Mouse (Mus musculus): ENCODE measurements around the gene Ace. TPM values are rescaled to one million over a fixed set of nuclear protein-coding genes. Genes with fewer than 3 reads are reported as not detected.

Gene Ace
- total RNA-seq, 2 experiments from 2014 or later, result 9.1 to 13.0 TPM

DNA sequence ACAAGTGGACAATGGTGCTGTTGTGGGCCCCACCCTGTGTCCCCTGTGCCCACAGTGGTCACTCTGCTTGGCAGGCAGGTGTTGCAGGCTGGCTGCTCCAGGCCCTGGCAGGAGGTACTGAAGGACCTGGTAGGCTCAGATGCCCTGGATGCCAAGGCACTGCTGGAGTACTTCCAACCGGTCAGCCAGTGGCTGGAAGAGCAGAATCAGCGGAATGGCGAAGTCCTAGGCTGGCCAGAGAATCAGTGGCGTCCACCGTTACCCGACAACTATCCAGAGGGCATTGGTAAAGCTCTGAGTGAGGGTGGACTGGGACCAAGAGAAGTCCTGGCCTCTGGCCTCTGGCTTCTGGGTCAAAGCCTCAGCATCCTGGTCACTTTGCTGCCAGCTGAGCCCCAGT lies 6.8 kb downstream of the Ace start:
- no peak for TF ChIP-seq CTCF (IDR thresholded peaks at IDR 0.05)
- Histone ChIP-seq H3K27ac (no peak overlapping the region), H3K4me3 (no peak overlapping the region)
- intact Hi-C loops (cut with DNase I), result no loop called here
- DNase-seq (ENCODE audit: extremely low spot score in 1 of 2, low spot score in 2 of 2), result no peak

DNA sequence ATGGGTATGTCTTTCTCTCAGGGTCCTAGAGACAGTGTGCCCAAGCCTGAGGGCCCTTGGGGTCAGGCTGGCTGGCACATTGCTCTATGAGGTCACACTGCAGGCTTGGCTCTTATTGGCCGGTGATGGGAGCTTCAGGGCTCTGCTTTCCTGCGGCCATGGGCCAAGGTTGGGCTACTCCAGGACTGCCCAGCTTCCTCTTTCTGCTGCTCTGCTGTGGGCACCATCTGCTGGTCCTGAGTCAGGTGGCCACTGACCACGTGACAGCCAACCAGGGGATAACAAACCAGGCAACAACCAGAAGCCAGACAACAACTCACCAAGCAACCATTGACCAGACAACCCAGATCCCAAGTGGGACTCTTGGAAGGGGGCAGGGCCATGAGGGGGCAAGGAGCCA lies 7.3 kb downstream of the Ace start:
- no peak for DNase-seq (ENCODE audit: extremely low spot score in 1 of 2, low spot score in 2 of 2)

DNA sequence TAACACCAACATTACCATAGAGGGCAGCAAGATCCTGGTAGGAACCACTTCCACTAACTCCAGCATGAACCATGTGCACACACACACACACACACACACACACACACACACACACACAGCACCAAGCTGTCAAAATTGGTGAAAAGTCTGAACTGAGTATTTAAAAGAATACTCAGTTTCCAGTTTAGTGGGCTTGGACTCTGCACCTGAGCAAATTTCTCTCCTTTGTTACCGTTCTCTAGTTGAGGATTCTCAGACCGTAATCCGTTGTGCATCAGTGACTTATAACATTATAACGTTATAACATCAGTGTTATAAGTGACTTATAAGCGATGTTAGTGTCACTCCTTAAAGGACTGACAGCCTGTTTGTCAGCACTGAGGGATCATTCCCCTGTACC lies 7.9 kb downstream of the Ace start:
- no peak for TF ChIP-seq CTCF (IDR thresholded peaks at IDR 0.05)
- intact Hi-C loops (cut with DNase I), result no loop called here
- no peak overlapping the region for H3K4me3 ChIP-seq
- no peak for DNase-seq (ENCODE audit: extremely low spot score in 1 of 2, low spot score in 2 of 2)
- H3K27ac ChIP-seq, result no peak overlapping the region

More for the DNA sequence above, 7.3 kb downstream of the Ace start:
- intact Hi-C loops (cut with DNase I), result no loop called here
- no peak for TF ChIP-seq CTCF (IDR thresholded peaks at IDR 0.05)
- Histone ChIP-seq H3K4me3 (no peak overlapping the region), H3K27ac (no peak overlapping the region)

DNA sequence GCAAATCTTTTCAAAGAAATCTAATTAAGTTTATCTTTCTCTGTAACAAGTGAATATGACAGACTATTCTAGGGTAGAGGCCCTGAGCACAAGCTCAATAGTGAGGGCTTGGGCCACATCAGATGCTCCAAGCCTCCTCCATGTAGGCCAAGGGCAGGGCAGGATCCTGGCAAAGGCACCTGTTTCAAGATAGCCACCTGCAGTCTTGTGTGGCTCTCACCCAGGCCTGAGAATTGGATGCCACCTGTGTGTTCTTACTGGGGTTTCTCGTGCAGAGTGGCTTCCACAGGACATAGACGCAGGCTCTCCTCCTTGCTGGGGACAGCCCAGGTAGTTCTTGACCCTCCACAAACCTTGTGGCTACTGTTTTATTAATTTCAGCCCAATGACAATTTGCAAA lies 10.5 kb downstream of the Ace start:
- no peak for DNase-seq (ENCODE audit: extremely low spot score in 1 of 2, low spot score in 2 of 2)
- no peak for TF ChIP-seq CTCF (IDR thresholded peaks at IDR 0.05)
- intact Hi-C loops (cut with DNase I), result no loop called here

DNA sequence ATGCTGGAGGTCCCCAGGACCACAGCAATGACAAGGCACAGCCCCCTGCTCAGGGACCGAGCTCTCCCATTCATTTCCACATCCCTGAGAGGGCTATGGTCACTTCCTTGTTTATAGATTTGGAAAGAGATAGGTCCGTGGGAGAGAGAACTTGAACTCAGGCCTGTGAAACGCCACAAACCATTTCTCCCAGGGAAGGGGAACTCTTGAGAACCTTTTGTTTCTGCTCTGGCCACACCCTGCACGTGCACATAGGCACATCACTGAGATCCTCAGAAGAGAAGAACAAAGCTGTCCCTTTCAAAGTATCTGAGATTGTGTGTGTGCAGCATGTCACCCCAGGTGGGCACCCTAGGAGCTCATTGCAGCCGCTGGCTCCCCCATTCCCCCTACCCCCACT lies 10.9 kb downstream of the Ace start:
- Histone ChIP-seq H3K4me3 (no peak overlapping the region), H3K27ac (no peak overlapping the region)
- intact Hi-C loops (cut with DNase I), result no loop called here
- DNase-seq (ENCODE audit: extremely low spot score in 1 of 2, low spot score in 2 of 2), result no peak
- no peak for TF ChIP-seq CTCF (IDR thresholded peaks at IDR 0.05)

More for the DNA sequence above, 10.5 kb downstream of the Ace start:
- H3K27ac ChIP-seq, result no peak overlapping the region
- H3K4me3 ChIP-seq, result no peak overlapping the region

DNA sequence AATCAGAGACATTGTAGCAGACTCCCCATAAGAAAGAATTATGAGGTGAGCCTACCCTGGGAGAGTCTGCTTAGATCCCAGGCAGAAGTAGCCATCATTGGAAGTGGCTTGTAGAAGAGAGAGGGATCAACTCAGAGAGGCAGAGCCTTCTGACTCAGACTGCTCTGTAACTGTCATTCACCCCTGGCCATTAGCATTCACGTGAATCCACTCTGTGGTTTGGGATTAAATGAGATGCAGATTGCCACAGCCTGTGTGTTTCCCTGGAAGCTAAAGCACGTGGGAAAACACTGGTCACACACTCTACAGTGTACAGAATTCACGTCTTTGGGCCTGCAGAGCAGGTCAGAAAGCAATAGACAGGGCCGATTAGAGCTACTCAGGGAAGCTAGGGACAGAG lies 16.7 kb downstream of the Ace start:
- no peak for DNase-seq (ENCODE audit: extremely low spot score in 1 of 2, low spot score in 2 of 2)
- Histone ChIP-seq H3K27ac (no peak overlapping the region), H3K4me3 (no peak overlapping the region)
- TF ChIP-seq CTCF (IDR thresholded peaks at IDR 0.05), result no peak
- intact Hi-C loops (cut with DNase I), result no loop called here

DNA sequence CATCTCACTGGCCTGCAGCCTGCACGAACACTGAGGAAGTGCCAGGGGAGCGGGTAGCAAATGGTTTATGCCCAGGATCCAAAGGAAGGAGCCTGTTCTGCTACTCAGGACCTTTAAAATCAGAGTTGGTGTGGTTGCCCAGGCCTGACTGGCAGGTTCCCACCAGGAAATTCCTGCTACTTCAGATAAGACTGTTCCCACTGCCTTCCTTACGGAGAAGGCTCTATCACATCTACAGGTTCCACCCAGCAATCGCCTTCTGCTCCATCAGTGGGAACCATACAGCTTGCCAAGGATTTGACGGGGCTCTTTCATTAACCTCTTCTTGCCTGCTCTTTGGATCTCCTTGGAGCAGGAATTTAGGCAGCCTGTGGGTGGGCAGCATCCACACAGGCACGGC lies 19.7 kb downstream of the Ace start:
- Histone ChIP-seq H3K27ac (no peak overlapping the region), H3K4me3 (no peak overlapping the region)
- DNase-seq (ENCODE audit: extremely low spot score in 1 of 2, low spot score in 2 of 2), result no peak
- TF ChIP-seq CTCF (IDR thresholded peaks at IDR 0.05), result no peak
- intact Hi-C loops (cut with DNase I), result no loop called here

DNA sequence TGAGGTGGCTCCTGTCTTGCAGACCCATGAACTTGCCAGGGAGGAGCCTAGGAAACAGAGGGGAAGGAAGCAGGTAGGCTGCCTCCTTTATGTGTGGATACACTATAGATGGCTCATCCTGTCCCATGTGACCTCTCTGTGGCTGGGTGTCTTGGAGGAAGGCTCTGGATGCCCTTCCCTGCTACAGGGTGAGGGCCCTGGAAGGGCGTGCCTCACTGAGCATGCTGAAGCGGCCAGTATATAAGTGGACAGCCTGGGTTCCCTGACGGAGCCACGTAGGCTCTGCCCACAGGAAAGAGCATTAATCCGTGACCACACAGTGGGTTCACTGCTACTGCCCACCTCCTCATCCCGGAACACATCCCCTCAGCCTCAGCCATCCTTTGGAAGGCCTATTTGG lies 21.7 kb downstream of the Ace start:
- intact Hi-C loops (cut with DNase I), result no loop called here
- no peak for DNase-seq (ENCODE audit: extremely low spot score in 1 of 2, low spot score in 2 of 2)
- no peak for TF ChIP-seq CTCF (IDR thresholded peaks at IDR 0.05)
- no peak overlapping the region for H3K27ac ChIP-seq
- no peak overlapping the region for H3K4me3 ChIP-seq

DNA sequence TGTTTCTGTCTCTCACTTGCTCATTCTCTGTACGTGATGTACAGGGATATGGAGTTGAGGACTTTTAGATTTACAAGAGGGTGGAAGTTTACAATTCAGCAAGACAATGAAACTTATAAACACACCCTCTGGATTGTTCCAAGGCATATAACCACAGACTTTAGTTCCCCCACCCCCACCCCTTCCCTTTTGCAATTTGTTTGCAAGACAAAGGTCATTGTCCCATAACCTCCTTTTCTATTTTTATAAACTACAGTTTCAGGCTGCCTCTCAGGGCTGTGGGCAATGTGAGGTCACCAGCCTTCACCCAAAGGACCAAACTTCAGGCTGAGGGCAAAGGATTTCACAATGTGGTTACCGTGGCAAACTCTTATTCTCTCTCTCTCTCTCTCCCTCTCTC lies 22.5 kb downstream of the Ace start:
- intact Hi-C loops (cut with DNase I), result no loop called here
- Histone ChIP-seq H3K27ac (no peak overlapping the region), H3K4me3 (no peak overlapping the region)
- TF ChIP-seq CTCF (IDR thresholded peaks at IDR 0.05), result no peak
- DNase-seq (ENCODE audit: extremely low spot score in 1 of 2, low spot score in 2 of 2), result no peak

DNA sequence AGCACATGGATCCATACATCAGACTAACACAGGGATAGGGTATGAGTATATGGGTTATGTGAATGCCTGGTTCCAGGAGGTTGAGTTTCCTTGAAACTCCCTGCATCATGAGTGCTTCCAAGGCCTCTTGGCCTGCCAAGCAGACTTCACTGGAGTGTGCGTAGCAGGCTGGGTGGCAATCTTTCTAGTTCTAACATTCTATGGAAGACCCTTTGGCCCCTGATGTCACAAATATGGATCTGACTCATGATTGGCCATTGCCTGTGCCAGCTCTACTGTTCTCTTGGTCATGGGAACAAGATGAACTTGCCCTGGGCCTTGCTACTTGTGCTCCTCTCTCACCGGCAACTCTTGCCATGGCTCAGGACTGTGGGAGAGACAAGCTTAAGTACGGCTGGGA lies 26.6 kb downstream of the Ace start, which contains the start of gene Ace3:
TSS of gene Ace3 (plus strand) at position 301 of the 400 bp plus-strand sequence.
- Histone ChIP-seq H3K4me3 (no peak within 1 kb of the TSS), H3K27ac (no peak within 1 kb of the TSS)
- intact Hi-C loops (cut with DNase I), result no loop called here
- TF ChIP-seq CTCF (IDR thresholded peaks at IDR 0.05), result no peak
- no peak for DNase-seq (ENCODE audit: extremely low spot score in 1 of 2, low spot score in 2 of 2)

DNA sequence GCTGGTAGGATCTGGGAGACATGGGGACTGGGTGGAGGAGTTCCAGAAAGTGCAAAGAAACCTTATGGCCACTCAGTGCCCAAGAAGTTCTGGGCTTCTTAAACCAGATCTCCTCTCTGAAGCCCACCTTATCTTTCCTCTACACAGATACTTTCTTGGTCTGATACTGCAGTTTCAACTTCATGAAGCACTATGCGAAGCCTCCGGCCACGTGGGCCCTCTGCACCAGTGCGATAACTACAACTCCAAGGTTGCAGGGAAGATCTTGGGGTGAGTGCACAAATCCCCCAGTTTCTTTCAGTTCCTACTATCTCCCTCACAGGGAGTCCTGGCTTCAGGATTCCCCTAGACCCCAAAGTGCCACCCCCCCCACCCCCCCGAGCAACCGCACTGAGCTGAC lies 32.3 kb downstream of the Ace start:
- no peak overlapping the region for H3K27ac ChIP-seq
- DNase-seq (ENCODE audit: extremely low spot score in 1 of 2, low spot score in 2 of 2), result no peak
- no peak for TF ChIP-seq CTCF (IDR thresholded peaks at IDR 0.05)
- intact Hi-C loops (cut with DNase I), result loop anchor here (2.0 to 5.0 kb wide), 2 partner anchors 27 to 77 kb away; no protein-coding TSS in a partner anchor
- H3K4me3 ChIP-seq, result no peak overlapping the region

DNA sequence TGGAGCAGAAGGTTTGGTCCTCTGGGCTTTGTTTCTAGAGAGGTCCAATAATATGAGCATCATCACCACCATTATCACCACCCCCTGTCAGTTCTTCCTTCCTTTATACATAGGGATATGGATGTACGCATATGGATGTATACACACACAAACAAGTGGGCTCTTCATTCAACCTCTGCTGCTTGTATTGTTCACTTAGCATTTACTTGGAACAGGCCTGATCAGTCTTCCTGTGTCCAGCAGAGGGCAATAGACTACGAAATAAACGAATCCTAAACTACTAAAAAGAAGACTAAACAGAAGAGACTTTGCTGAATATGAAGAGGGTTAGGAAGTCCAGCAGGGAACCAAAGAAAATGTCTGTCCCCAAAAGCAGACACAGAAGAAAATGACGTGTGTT lies 34.0 kb downstream of the Ace start:
- H3K4me3 ChIP-seq, result no peak overlapping the region
- no peak for DNase-seq (ENCODE audit: extremely low spot score in 1 of 2, low spot score in 2 of 2)
- H3K27ac ChIP-seq, result no peak overlapping the region
- intact Hi-C loops (cut with DNase I), result loop anchor here (2.0 to 5.0 kb wide), 2 partner anchors 25 to 76 kb away; no protein-coding TSS in a partner anchor
- peak; percentile 67 for TF ChIP-seq CTCF (IDR thresholded peaks at IDR 0.05)

DNA sequence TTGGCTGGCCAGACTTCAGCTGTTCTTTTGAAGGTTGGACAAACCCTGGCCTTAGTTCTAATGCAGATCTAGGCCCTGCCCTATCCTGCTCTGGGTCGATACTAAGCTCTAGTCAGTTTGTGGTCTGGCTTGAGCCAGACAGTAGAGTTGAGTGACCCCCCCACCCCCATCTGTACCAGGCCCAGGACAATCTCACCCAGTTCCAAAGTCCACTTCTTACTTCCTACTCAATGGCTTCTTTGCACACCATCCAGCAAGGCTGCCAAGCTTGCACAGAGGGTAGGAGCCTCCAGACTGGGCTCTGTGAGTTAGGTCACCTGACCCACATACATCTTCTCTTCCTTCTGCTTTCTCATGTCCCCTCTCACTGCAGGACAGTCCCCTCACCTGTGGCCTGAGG lies 36.8 kb downstream of the Ace start:
- H3K4me3 ChIP-seq, result no peak overlapping the region
- no peak for DNase-seq (ENCODE audit: extremely low spot score in 1 of 2, low spot score in 2 of 2)
- no peak overlapping the region for H3K27ac ChIP-seq
- intact Hi-C loops (cut with DNase I), result loop anchor here (5.0 kb wide), 1 partner anchor 73 kb away; no protein-coding TSS in a partner anchor
- no peak for TF ChIP-seq CTCF (IDR thresholded peaks at IDR 0.05)

Measured in left cerebral cortex, adult 2 months (tissue).